Mouse (Mus musculus) cerebellum, adult 2 months (tissue): ENCODE measurements around the gene Nup62. TPM values are rescaled to one million over a fixed set of nuclear protein-coding genes. Genes with fewer than 3 reads are reported as not detected.

ENCODE experiments used
- DNase-seq, 2 experiments: peaks; one replicate each; pipeline ENCODE4 v3.0.0; 2021
- H3K27ac ChIP-seq: fragments of 200-500 bp; 2 replicates; pipeline ENCODE4 v1.5.1; 2012; ENCODE audit warnings: low read length, control low read depth, inconsistent platforms; ENCODE audit not compliant: insufficient read depth
- H3K27me3 ChIP-seq: fragments of 200-500 bp; 2 replicates; pipeline ENCODE4 v1.6.1; 2012; ENCODE audit warnings: inconsistent platforms, mild to moderate bottlenecking, low read length, moderate library complexity; ENCODE audit not compliant: control insufficient read depth, insufficient read depth
- H3K4me1 ChIP-seq: fragments of 200-500 bp; 2 replicates; pipeline ENCODE4 v1.6.1; 2011; ENCODE audit warnings: low read length; ENCODE audit not compliant: control insufficient read depth, insufficient read depth
- H3K4me3 ChIP-seq: fragments of 200-500 bp; replicated peaks from 2 replicates; pipeline ENCODE3; 2011; ENCODE audit warnings: mild to moderate bottlenecking, low read depth, low read length, control low read depth; ENCODE audit not compliant: insufficient read depth
- CTCF ChIP-seq: fragments of 200-500 bp; IDR thresholded peaks from 2 replicates; pipeline ENCODE4 v1.5.1; 2011; ENCODE audit warnings: low read depth, mild to moderate bottlenecking, control low read depth, low read length, moderate library complexity, borderline replicate concordance; ENCODE audit not compliant: insufficient read depth
- POLR2A ChIP-seq: fragments of 200-500 bp; IDR thresholded peaks from 2 replicates; pipeline ENCODE4 v1.6.1; 2011; ENCODE audit warnings: low read length, control low read depth, borderline replicate concordance; ENCODE audit not compliant: insufficient read depth
- WGBS: fragments of 180-500 bp; shearing (Covaris S2); methylation state at CpG from one replicate; pipeline ENCODE4 v1.1.7; 2018; 5-methylcytosine and 5-hydroxymethylcytosine counted together
- polyA plus RNA-seq: library from polyadenylated mRNA; depleted of rRNA; stranded (reverse); fragments of >200 nt; gene quantifications from 2 replicates; pipeline ENCODE4 v1.2.3, GENCODE M21; 2012

Gene Nup62
- polyA plus RNA-seq, 1 experiment: 29.4 TPM

GRCm38 (mm10) chr7:44847772-44848171, 31.9 kb downstream of the Nup62 start:
- H3K27me3 ChIP-seq: no peaks in the 10 kb centered on the region
- peaks cover 9% of the 10 kb centered on the region; the same call in 1 of the 2 replicates for H3K4me1 ChIP-seq
- WGBS: 64% methylated on average over 5 of the region's 5 CpGs
- H3K4me3 ChIP-seq: peak overlapping the region; percentile 75
- peak in 1 of 2 experiments; percentile 40 for DNase-seq
- TF ChIP-seq POLR2A (no peak), CTCF (no peak)
- H3K27ac ChIP-seq: no peak overlapping the region

- Histone ChIP-seq H3K4me1 (peaks cover 9% of the 10 kb centered on the region; the same call in 1 of the 2 replicates), H3K4me3 (peak within 1 kb of the TSS; percentile 75), H3K27me3 (no peaks in the 10 kb centered on the region), H3K27ac (peak within 1 kb of the TSS; percentile 96)
- DNase-seq: peak; percentile 100
- WGBS: under 1% methylated on average over 54 of the region's 54 CpGs
- TF ChIP-seq CTCF (no peak), POLR2A (peak; percentile 73; the same call in 1 of the 2 replicates)
Observed at GRCm38 (mm10) chr7:44848561-44849415, 32.9 kb downstream of the Nup62 start, which contains the start of the genes Akt1s1 and Tbc1d17. TSS of gene Akt1s1 (plus strand) at chr7:44848991. TSS of gene Tbc1d17 (minus strand) at chr7:44849079.

GRCm38 (mm10) chr7:44849416-44850111, 33.7 kb downstream of the Nup62 start:
- peak overlapping the region; percentile 96 for H3K27ac ChIP-seq
- under 1% methylated on average over 41 of the region's 41 CpGs for WGBS
- peak; percentile 92 for DNase-seq
- peaks cover 9% of the 10 kb centered on the region; the same call in 1 of the 2 replicates for H3K4me1 ChIP-seq
- no peaks in the 10 kb centered on the region for H3K27me3 ChIP-seq
- TF ChIP-seq POLR2A: peak; percentile 53; the same call in 1 of the 2 replicates
- TF ChIP-seq CTCF: no peak
- peak overlapping the region; percentile 75 for H3K4me3 ChIP-seq

DNA sequence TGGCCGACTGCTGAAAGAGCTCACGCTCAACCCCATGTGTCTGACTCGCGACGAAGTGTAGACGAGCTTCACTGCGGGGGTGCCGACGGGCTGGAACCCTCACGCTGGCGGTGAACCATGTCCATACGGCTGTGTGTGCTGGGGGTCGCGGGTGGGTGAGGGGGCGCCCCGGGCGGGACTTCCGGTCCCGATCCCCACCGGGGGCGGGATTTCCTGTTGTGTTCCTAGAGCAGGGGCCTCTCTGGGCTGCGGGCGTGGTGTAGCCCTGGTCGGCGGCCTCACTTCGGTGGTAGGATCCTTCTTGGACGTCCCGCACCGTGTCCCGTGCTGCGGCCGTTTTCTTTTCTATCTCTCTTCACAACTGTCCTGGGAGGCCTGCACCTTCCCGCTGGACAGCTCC, 34.3 kb downstream of the Nup62 start:
- Histone ChIP-seq H3K27me3 (no peaks in the 10 kb centered on the region), H3K4me3 (peak overlapping the region; percentile 75), H3K4me1 (peaks cover 9% of the 10 kb centered on the region; the same call in 1 of the 2 replicates), H3K27ac (peak overlapping the region; percentile 96)
- DNase-seq: no peak
- no peak for TF ChIP-seq POLR2A
- TF ChIP-seq CTCF: no peak
- WGBS: 2% methylated on average over 33 of the region's 33 CpGs

DNA sequence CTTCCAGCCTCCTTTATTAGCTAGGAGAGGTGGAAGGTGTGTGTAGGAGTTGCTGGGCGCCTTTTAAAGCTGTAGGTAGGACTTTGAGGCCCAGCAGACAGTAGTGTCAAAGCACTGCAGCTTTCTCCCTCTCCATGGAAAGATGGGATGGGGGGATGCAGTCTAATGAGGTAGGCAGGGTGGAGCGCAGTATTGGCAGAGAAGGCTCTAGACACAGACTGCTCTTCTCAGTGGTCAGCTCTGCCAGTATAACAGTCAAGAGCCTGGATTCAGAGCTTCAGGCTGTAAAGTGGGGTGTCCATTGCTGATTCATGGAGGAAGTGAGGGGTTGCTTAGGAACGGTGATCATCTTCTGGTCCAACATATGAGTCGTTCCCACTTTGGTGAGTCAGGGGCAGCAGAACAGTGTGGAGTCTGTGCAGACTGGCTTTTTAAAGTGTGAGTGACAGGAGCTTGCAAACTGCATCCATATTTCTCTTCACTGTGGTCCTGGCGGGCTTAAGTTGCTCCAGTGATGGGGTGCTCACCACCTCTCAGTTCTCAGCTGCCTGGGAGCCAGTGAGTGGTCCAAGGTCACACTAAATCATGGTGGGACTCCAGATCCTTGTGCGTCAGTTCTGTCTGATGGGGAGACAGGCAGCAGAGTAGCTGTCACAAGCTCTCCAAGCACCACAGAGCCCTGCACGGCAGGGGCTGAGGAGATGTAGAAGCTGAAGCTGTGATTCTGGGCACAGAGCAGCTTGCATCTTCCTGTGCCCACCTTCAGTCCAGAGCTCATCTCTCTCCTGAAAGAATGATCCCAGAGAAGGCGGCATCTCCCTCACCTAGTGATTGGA, 35.1 kb downstream of the Nup62 start:
- Histone ChIP-seq H3K4me1 (peaks cover 9% of the 10 kb centered on the region), H3K27ac (peak overlapping the region; percentile 41; the same call in 1 of the 2 replicates), H3K27me3 (no peaks in the 10 kb centered on the region), H3K4me3 (peak overlapping the region; percentile 75)
- DNase-seq: peak in 1 of 2 experiments; percentile 22
- whole genome bisulfite sequencing: 67% methylated on average over 8 of the region's 8 CpGs
- TF ChIP-seq POLR2A: no peak
- TF ChIP-seq CTCF: no peak

- DNase-seq: no peak
- H3K27me3 ChIP-seq: no peaks in the 10 kb centered on the region
- no peak overlapping the region for H3K27ac ChIP-seq
- 89% methylated on average over 12 of the region's 12 CpGs for WGBS
- TF ChIP-seq POLR2A (no peak), CTCF (no peak)
- H3K4me1 ChIP-seq: peaks cover 9% of the 10 kb centered on the region
- H3K4me3 ChIP-seq: no peak overlapping the region
Observed at GRCm38 (mm10) chr7:44851625-44852234, 35.8 kb downstream of the Nup62 start.
